Mouse (Mus musculus) ES-Bruce4 (cell line): ENCODE data around the gene Smg9.

Experiments
- CTCF ChIP-seq: IDR thresholded peaks from one replicate; pipeline ENCODE4 v1.8.1; 2011; ENCODE audit warnings: low read depth, low read length
- EP300 ChIP-seq: IDR thresholded peaks from 2 replicates; pipeline ENCODE4 v1.6.1; 2011; ENCODE audit warnings: low read depth, low read length; ENCODE audit not compliant: insufficient read depth
- POLR2A ChIP-seq: IDR thresholded peaks from one replicate; pipeline ENCODE4 v1.8.1; 2011; ENCODE audit warnings: low read length; ENCODE audit not compliant: insufficient read depth

GRCm38 (mm10) chr7:24459843-24460242 lies 60.4 kb downstream of the Smg9 start:
- TF ChIP-seq POLR2A (no peak), CTCF (no peak), EP300 (peak; percentile 91; the same call in 1 of the 2 replicates)
